Mouse (Mus musculus) spleen, postnatal 4 days (tissue): ENCODE measurements around the gene Bahcc1.

Experiments used
- DNase-seq, 2 experiments: peaks; one replicate each; pipeline ENCODE4 v3.0.0; 2022; ENCODE audit warnings: low spot score in 2 of 2

Gene Bahcc1

DNA sequence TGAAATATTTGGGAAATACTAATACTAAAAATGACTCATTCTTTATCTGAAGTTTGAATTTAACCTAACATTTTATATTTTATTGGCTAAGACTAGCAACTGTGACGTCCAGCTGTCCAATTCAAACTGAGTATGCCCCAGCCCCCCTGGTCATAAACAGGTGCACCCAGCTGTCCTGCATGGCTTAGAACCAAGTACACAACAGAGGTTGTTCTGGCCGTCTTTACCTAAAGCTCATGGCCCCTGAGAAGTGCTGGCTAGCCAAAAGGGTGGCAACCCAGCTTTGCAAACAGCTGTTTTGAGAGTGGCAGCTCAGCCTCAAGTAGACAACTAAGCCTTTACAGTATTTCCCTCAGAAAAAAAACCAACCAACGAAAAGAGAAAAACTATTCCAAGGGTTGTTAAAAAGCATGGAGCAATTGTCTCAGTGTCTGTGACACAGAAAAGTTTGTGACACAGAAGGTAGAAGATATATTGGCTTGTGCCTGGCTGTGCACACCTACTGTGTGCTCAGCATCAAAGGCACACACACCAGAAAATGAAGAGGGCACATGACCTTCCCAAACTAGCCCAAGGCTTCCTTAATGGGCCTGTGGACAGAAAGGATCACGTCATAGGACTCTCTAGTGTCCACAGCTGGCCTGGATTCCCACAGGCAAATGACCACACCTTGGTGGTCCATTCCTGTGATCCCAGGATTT is 65.8 kb downstream of the Bahcc1 start:
- no peak for DNase-seq

DNA sequence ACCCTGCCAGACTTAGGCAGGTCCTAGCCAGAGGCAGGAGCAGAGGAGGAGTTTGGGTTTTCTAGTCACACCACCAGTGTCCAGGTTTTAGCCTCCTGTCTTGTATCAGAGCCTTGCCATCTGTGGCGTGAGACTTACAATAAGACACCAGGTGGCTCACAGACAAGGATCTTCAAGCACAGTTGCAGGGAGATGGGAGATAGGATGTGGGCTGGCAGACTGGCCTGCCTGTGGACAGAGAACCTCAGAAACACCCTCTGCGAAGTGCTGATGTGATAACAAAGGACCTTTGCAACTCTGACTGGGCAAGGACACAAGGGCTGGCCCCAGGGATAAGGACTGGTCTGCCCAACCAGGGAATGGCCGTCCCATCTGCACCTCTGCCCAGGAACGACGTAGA is 66.7 kb downstream of the Bahcc1 start:
- DNase-seq, result no peak

DNA sequence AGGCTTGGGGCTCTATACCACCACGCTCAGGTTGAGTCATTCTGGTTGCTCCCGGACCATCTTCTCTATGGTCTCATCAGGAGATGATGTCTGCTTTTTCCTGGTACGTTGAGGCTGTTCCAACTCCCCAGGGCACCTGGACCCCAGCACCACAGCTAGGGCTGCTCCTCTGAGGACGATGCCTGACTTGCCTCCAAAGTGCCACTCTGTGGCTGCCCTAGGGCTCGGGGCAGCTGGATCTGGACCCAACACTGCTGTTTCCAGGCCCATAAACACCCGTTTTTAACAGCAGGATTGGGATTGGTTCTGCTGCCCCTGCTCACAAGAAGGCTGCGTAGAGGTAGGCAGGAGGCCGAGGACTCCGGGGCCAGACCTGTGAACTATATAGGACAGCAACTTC is 70.4 kb downstream of the Bahcc1 start:
- no peak for DNase-seq

DNA sequence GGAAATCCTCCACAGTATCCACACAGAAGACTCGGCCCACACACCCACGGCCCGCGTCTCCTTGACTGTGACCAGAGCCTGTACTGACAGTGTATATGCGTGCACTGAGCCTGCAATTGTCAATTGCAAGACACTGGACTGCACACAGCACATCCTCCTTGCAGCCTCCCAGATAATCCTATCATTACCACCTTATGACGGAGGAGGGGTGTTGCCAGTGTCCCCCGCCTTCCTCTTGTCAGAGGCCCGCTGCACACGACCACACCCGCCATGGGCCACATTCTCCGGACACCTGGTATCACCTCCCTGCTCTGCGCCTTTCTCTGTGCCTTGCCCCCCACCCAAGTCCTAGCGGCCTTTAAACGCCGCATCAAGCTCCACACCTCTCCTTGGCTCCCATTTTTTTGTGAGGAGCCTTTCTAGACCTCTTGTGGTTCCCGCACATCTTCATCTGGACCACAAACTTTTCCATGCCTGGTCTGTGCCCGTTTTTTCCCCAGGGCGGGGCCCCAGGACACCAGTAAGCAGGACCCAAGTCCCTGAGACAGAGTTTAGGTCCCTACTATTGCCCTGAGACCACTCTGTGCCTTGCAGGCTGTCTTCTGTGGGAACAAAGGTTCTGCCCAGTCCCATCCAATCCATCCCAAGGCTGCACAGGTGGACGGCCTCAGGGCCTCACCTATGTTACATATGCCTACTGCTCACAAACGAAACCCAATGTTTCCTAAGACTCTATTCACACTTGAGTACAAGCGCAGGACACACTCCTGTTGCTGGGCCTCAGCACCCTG is 71.0 kb downstream of the Bahcc1 start:
- DNase-seq, result peak in 1 of 2 experiments; percentile 47

DNA sequence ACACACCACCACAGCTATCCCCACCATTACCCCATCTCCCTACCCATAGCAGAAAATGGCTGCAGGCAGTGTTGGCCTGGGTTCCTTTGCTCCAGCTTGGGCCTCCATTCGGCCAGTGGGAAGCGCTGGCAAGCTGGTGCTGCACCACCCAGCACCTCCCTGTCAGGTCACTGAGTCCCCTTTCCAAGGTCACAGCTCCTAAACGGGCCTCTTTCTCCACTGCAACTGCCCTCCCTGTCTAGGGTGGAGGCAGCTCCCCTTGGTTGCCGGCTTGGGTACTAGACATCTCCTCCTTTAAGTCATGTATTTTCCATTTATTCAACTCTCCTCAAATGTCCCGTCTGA is 71.6 kb downstream of the Bahcc1 start:
- DNase-seq, result peak in 1 of 2 experiments; percentile 14

DNA sequence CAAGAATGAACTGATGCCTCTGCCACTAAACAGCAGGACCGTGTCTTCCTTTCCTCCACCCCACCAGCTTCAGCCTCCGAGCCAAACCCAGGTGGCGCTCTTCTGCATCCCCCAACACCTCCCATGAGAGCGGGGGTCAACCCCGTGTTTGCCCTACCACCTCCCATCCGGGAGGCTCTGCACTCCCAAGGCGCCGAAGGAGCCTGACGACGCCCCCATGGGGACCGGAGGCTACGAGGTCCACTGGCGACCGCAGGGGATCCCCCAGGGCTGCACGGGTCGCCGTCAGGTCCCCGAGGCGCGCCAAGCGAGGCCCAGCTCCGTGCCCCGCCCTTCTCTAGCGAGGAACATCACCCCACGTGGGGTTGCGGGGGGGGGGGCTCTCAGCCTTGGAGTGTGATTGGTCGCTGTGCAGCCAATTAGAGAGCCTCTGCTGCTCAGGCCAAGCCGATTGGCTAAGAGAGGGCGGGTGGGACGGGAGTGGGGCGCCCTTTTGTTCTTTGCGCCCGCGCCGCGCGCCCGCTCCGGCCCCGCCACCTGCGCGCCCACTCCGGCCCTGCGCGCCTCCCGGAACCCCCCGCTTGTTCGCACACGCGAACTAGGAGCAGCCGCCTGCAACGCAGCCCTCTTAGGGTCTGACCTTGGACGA is 72.3 kb downstream of the Bahcc1 start:
- peak; percentile 85 to 94 for DNase-seq

GRCm38 (mm10) chr11:120305535-120306365 is 73.0 kb downstream of the Bahcc1 start:
- DNase-seq, result no peak

DNA sequence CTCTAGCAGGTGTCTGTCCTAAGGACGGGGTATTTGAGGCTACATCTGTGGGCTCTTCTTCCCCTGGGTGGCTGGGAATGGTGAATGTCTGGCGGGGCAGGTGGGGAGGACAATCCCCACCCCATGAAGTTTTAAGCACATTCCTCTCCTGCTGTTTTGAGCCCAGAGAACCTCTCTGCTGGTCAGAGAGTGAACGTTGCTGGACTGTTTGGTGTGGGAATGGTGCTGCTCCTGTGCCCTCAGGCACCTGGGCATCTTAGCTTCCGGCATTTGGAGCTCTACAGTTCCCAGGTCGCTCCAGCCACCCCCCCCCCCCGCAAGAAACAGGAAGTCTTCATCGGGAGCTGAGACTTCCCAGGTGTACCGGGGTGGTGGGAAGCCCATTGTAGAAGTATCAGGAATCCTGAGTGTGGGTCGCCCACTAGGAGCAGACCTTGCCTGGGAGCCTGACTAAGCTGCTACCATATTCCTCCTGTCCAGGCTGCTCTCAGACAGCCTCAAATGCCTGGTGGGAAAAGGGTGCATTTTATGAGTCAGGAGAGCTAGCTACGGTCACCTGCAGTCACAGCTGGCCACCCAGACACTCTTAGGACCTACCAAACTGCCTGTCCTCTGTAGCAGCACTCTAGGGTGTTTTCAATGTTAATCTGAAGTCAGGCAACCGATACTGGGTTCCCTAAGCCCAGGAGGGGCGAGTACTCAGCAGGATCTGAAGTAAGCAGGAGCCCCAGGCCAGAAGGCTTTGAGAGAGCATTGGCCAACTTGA is 73.8 kb downstream of the Bahcc1 start:
- peak in 1 of 2 experiments; percentile 63 for DNase-seq

- DNase-seq, result no peak
Measured at GRCm38 (mm10) chr11:120307132-120307413, 74.3 kb downstream of the Bahcc1 start.

- peak; percentile 89 to 97 for DNase-seq
Measured at GRCm38 (mm10) chr11:120307566-120308430, 75.1 kb downstream of the Bahcc1 start.

DNA sequence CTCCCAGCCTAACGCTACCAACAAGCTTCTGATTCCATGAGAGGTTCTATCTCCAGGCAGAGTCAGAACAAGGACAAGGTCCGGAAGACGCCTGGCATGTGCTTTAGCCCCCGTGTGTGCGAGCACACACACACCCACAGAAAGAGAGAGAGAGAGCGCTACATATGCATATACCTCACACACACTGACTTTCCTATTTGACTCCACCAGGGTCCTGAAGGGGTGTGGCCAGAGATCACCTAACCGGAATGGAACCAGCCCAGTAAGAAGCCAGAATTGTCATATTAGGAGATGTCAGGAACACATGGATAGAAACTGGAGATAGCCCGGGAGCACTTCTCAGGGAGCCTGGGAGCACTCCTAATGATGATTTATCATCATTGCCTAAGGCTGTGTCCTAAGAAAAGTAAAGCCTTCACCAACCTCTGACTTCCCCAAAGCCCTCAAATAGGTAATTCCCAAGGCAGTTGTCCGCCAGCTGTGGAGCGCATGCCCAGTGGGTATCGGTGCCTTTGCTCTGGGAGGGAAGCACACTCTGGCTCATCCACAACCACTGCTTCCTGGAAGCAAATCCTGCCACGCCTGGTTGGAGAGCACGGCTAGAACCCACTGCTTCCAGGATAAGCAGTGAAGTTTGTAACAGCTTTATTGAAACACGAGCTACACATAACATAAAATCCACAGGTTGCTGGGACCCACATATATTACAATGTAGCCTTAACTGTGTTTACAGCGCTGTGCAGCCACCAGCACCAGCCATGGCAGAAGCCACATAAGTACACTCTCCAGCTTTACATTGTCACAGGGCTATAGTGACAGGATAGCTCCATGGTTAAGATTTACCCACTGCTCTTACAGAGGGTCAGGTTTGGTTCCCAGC is 75.9 kb downstream of the Bahcc1 start:
- peak; percentile 10 to 52 for DNase-seq

DNA sequence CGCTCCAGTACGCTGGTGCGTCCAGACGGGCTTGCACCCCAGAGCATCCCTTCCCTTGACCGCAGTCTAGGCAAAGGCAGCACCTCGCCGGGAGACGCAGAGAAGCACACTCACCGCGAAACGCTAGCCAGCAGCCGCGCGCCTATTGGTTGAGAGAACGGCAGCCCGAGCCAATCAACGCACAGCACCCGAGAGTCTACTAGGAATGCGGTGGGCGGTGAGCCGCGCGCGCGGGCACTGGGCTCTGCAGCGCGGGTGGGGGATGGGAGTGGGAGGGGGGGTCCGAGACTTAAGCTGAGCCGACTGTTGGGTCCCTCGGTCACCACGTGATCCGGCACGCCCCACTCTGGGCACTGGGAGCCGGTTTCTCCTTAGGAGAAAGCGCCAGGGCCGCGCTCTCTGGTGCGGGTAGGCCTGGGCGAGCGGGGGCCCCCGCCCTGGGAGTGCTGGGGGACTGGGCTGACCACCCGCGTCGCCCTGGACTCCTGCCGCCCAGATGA is 78.1 kb downstream of the Bahcc1 start:
- peak; percentile 82 to 89 for DNase-seq

- DNase-seq, result peak; percentile 14 to 58
Measured at GRCm38 (mm10) chr11:120311561-120311960, 78.8 kb downstream of the Bahcc1 start.

- peak in 1 of 2 experiments; percentile 10 for DNase-seq
Measured at GRCm38 (mm10) chr11:120312069-120312468, 79.3 kb downstream of the Bahcc1 start.

- peak in 1 of 2 experiments; percentile 9 for DNase-seq
Measured at GRCm38 (mm10) chr11:120313906-120314685, 81.3 kb downstream of the Bahcc1 start.

DNA sequence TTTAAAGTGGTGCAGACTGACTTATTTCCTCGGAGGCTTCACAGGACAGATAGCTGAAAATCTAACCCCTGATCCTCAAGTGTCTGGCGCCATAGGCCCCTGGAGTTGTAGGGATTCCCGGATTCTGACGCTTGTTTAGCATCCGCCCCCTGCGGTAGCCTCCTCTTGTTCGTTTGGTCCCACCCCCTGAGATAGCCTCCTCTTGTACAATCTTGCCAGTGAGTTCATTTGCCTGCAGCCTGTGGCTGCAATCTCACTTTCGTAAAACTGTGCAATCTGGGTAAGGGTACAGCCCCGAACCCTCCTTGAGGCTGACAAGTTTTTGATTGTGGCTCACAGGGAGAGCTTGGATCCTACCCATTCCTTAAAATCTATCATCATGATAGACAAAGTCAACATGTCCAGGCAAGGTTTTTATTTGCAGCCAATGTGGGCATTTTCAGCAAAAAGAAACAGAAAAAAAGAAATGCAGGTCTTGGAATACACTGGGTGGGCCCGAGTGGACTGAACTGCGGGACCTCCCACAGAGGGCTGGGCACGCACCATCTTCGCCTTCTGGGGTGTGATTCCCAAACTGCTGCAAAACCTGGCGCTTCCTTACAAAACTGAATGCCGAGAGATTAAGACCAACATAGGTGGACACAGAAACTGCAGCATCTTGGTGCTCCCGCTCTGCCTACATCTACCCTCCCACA is 82.1 kb downstream of the Bahcc1 start:
- peak in 1 of 2 experiments; percentile 12 for DNase-seq

DNA sequence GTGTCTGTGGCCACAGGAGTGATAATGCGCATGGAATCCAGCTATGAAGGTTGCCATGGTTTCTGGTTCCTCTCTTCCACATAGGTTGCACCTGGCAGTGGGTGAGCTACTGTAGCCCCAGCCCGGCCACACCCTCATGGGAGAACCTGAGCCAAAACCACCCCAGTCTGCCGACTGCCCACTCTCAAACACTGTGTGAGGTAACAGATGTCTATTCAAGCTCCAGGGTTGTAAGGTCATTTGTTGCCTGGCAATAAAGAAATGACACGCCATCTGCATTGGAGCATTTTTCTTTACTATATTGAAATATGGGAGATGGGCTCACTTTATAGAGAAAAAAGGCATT is 82.6 kb downstream of the Bahcc1 start:
- DNase-seq, result peak; percentile 15 to 66
